Mouse (Mus musculus) forebrain, postnatal 0 days (tissue): ENCODE measurements around the gene Camk2b. TPM values are rescaled to one million over a fixed set of nuclear protein-coding genes. Genes with fewer than 3 reads are reported as not detected.

ENCODE experiments used
- ATAC-seq: fragments of 200-750 bp; cut with Nextera tagmentation; 2 replicates; pipeline ENCODE4 v1.8.0; 2017; ENCODE audit warnings: mild to moderate bottlenecking, moderate library complexity
- DNase-seq: peaks from one replicate; pipeline ENCODE4 v3.0.0-alpha.2; 2015
- H3K27ac ChIP-seq: fragments of 300-500 bp; sonication (generic); 2 replicates; pipeline ENCODE4 v1.5.1; 2014; ENCODE audit warnings: low read depth, mild to moderate bottlenecking, antibody characterized with exemption, low read length, moderate library complexity, mixed read lengths
- H3K27me3 ChIP-seq: fragments of 300-500 bp; sonication (generic); 2 replicates; pipeline ENCODE4 v1.6.1; 2014; ENCODE audit warnings: mild to moderate bottlenecking, low read length, mixed read lengths; ENCODE audit not compliant: insufficient read depth
- H3K36me3 ChIP-seq: fragments of 300-500 bp; sonication (generic); 2 replicates; pipeline ENCODE4 v1.6.1; 2014; ENCODE audit warnings: mild to moderate bottlenecking, moderate library complexity; ENCODE audit not compliant: insufficient read depth
- H3K4me1 ChIP-seq: fragments of 300-500 bp; sonication (generic); 2 replicates; pipeline ENCODE4 v1.6.1; 2014; ENCODE audit warnings: antibody characterized with exemption; ENCODE audit not compliant: insufficient read depth
- H3K4me2 ChIP-seq: fragments of 300-500 bp; sonication (generic); 2 replicates; pipeline ENCODE4 v1.6.1; 2014; ENCODE audit warnings: low read depth, mild to moderate bottlenecking, moderate library complexity
- H3K4me3 ChIP-seq: fragments of 300-500 bp; sonication (generic); 2 replicates; pipeline ENCODE4 v1.5.1; 2014; ENCODE audit warnings: low read depth, low read length, mixed read lengths
- H3K9ac ChIP-seq: fragments of 300-500 bp; sonication (generic); 2 replicates; pipeline ENCODE4 v1.6.1; 2014; ENCODE audit warnings: mild to moderate bottlenecking
- H3K9me3 ChIP-seq: fragments of 300-500 bp; sonication (generic); 2 replicates; pipeline ENCODE4 v1.6.1; 2016; ENCODE audit warnings: low read length
- CTCF ChIP-seq: sonication (generic); IDR thresholded peaks from 2 replicates; pipeline ENCODE4 v1.5.1; 2016; ENCODE audit warnings: antibody characterized with exemption, control low read depth, low read depth
- WGBS: fragments of 180-500 bp; shearing (Covaris S2); extraction: QIAGEN DNeasy Blood & Tissue Kit; methylation state at CpG from one replicate; pipeline ENCODE4 v1.1.7; 2014; 5-methylcytosine and 5-hydroxymethylcytosine counted together
- polyA plus RNA-seq: library from polyadenylated mRNA; unstranded; fragments of >200 nt; fragmentation: Nextera tagmentation; extraction: Ambion mirVana; gene quantifications from 2 replicates; pipeline ENCODE4 v1.2.1, GENCODE M21; 2015
- total RNA-seq: library from RNA; depleted of rRNA; stranded (reverse); fragments of >200 nt; gene quantifications from 2 replicates; pipeline ENCODE4 v1.2.3, GENCODE M21; 2014

Gene Camk2b
- total and polyA plus RNA-seq, 2 experiments from 2014 or later: 271 to 280 TPM

GRCm38 (mm10) chr11:6035521-6035920 is 30.6 kb downstream of the Camk2b start:
- Histone ChIP-seq H3K4me1 (peaks cover 13% of the 10 kb centered on the region), H3K4me3 (no peak overlapping the region), H3K9me3 (no peaks in the 10 kb centered on the region), H3K9ac (no peak overlapping the region), H3K27ac (no peak overlapping the region), H3K36me3 (no peaks in the 10 kb centered on the region), H3K27me3 (no peaks in the 10 kb centered on the region), H3K4me2 (no peak overlapping the region)
- ATAC-seq: no peak
- TF ChIP-seq CTCF: no peak
- 38% methylated on average over 3 of the region's 3 CpGs for WGBS
- no peak for DNase-seq

GRCm38 (mm10) chr11:6034740-6035139 is 31.4 kb downstream of the Camk2b start:
- DNase-seq (no peak), ATAC-seq (no peak)
- no peaks in the 10 kb centered on the region for H3K36me3 ChIP-seq
- 88% methylated on average over 2 of the region's 2 CpGs for WGBS
- no peaks in the 10 kb centered on the region for H3K27me3 ChIP-seq
- H3K4me1 ChIP-seq: peaks cover 17% of the 10 kb centered on the region
- H3K9me3 ChIP-seq: no peaks in the 10 kb centered on the region
- H3K4me3 ChIP-seq: no peak overlapping the region
- no peak overlapping the region for H3K27ac ChIP-seq
- H3K4me2 ChIP-seq: no peak overlapping the region
- H3K9ac ChIP-seq: no peak overlapping the region
- no peak for TF ChIP-seq CTCF

- Histone ChIP-seq H3K27ac (no peak overlapping the region), H3K4me2 (no peak overlapping the region), H3K4me3 (no peak overlapping the region), H3K27me3 (no peaks in the 10 kb centered on the region), H3K36me3 (no peaks in the 10 kb centered on the region), H3K4me1 (peaks cover 11% of the 10 kb centered on the region), H3K9ac (no peak overlapping the region), H3K9me3 (no peaks in the 10 kb centered on the region)
- DNase-seq: no peak
- no peak for ATAC-seq
- WGBS: 87% methylated on average over 5 of the region's 5 CpGs
- TF ChIP-seq CTCF: no peak
These were observed 32.4 kb downstream of the Camk2b start for GRCm38 (mm10) chr11:6033801-6034200.

GRCm38 (mm10) chr11:6033147-6033546 is 33.0 kb downstream of the Camk2b start:
- H3K4me2 ChIP-seq: no peak overlapping the region
- no peaks in the 10 kb centered on the region for H3K27me3 ChIP-seq
- no peak overlapping the region for H3K27ac ChIP-seq
- TF ChIP-seq CTCF: peak; percentile 58
- peaks cover 11% of the 10 kb centered on the region for H3K4me1 ChIP-seq
- no peak for ATAC-seq
- H3K9me3 ChIP-seq: no peaks in the 10 kb centered on the region
- H3K9ac ChIP-seq: no peak overlapping the region
- H3K36me3 ChIP-seq: no peaks in the 10 kb centered on the region
- no peak overlapping the region for H3K4me3 ChIP-seq
- DNase-seq: no peak
- 72% methylated on average over 3 of the region's 3 CpGs for WGBS

DNA sequence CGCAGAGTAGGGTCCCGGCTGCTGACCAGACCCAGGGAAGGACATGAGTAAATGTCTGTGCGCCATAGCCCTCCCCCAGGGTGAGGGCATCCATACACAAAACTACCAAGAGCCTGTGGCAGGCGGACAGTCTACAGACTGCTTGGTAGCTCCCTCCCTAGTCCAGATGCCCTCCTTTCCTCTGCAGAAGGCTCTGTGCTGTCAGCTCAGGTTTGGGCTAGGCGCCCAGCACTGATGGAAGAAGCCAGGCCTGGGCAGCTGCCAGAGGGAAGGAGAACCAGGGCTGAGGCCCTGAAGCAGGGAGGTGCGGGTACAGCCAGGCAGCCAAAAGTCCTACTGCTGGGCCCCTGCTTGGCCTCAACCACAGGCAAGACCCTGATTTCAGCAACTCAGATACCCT is 35.5 kb downstream of the Camk2b start:
- no peaks in the 10 kb centered on the region for H3K27me3 ChIP-seq
- H3K27ac ChIP-seq: peak overlapping the region; percentile 36
- H3K9ac ChIP-seq: no peak overlapping the region
- WGBS: 56% methylated on average over 6 of the region's 6 CpGs
- DNase-seq (peak; percentile 91), ATAC-seq (peak; percentile 91)
- TF ChIP-seq CTCF: no peak
- no peaks in the 10 kb centered on the region for H3K9me3 ChIP-seq
- no peak overlapping the region for H3K4me2 ChIP-seq
- H3K4me1 ChIP-seq: peaks cover 11% of the 10 kb centered on the region
- 0 out of 2 replicates have a peak, but pooled peaks cover 10% of the 10 kb centered on the region for H3K36me3 ChIP-seq
- H3K4me3 ChIP-seq: no peak overlapping the region

GRCm38 (mm10) chr11:6029790-6030189 is 36.4 kb downstream of the Camk2b start:
- no peak for DNase-seq
- Histone ChIP-seq H3K4me2 (no peak overlapping the region), H3K27ac (peak overlapping the region; percentile 36; the same call in 1 of the 2 replicates), H3K27me3 (no peaks in the 10 kb centered on the region), H3K36me3 (0 out of 2 replicates have a peak, but pooled peaks cover 14% of the 10 kb centered on the region), H3K9ac (no peak overlapping the region), H3K9me3 (no peaks in the 10 kb centered on the region), H3K4me3 (no peak overlapping the region), H3K4me1 (peaks cover 7% of the 10 kb centered on the region)
- no peak for ATAC-seq
- TF ChIP-seq CTCF: no peak
- 70% methylated on average over 3 of the region's 3 CpGs for WGBS

DNA sequence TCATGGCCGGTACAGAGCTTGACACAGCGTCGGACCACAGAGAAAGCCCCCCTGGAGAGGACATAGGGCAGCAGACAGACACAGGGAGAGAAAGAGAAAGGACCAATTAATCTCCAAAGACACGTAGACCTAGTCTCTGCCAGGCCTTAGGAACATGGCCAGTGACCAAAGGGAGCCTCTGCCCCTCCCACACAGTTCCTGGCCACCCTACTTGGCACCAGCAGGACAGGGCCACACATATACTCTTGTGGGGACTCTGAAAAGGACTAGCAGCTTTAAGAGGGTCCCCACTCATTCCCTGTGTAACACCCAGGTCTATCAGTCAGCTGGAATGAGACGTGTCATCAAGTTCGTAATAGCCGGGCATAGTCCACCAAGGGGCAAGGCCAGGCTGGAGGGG is 37.3 kb downstream of the Camk2b start:
- WGBS: 63% methylated on average over 7 of the region's 7 CpGs
- ATAC-seq (no peak), DNase-seq (no peak)
- Histone ChIP-seq H3K27ac (no peak overlapping the region), H3K9me3 (no peaks in the 10 kb centered on the region), H3K4me3 (no peak overlapping the region), H3K4me1 (peaks cover 7% of the 10 kb centered on the region), H3K27me3 (no peaks in the 10 kb centered on the region), H3K36me3 (0 out of 2 replicates have a peak, but pooled peaks cover 14% of the 10 kb centered on the region), H3K9ac (no peak overlapping the region), H3K4me2 (no peak overlapping the region)
- no peak for TF ChIP-seq CTCF
